8 mouse cellular contexts compared by ENCODE assay signal in the genomic region with DNA sequence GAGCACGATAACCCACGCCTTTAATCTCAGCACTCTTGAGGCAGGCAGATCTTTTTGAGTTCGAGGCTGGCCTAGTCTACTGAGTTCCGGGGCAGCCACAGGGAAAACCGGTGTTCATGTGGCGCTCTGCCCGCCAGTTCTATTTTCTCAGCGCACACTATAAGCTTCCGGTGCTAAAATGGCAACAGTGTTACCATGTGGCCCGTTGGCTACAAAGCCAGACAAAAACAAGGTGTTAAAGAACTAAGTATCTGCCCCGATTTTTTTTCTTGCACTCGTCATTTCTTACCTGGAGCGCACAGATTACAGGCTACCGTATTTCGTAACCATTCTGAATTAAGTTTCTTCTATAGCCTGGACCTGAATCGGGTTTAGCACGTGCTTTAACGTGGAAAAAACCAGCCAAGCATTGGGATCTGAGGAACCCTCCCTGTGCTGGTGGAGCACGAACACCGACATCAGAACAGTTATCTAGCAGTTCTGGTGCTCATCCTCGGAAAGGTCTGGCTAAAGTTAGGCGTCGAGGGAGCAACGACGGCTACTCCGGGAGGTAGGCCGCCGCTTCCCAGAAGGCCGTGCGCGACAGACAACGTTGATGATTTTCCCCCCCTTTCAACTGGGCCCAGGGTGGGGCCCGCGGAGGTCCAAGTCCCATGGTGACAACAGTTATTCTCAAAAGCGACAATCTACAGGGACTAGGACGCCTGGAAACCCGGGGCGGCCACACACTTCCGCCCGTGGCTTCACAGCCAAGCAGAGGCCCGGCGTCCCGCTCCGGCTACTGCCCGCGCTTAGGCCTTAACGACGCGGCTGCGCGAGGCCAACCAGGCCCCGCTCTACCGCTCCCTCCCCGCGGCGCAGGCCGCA. TPM values are rescaled to one million over a fixed set of nuclear protein-coding genes. Genes with fewer than 3 reads are reported as not detected.
DNase-seq lines count a peak whose midpoint lies in the region; ATAC-seq and TF ChIP-seq lines count a peak whose summit lies in the region.

No protein-coding gene starts in this region.

- intact Hi-C loops in heart, postnatal 36 days (cut with DNase I) = no loop called here

- peak; percentile 60 for ATAC-seq in heart, embryonic 11.5 days (replicated peaks; ENCODE audit: insufficient number of reproducible peaks, low FRiP score, low TSS enrichment)
- peak; percentile 36 for ATAC-seq in embryonic facial prominence, embryonic 12.5 days (ENCODE audit: insufficient number of reproducible peaks, insufficient read depth, low FRiP score, low TSS enrichment)
- ATAC-seq in hindbrain, embryonic 12.5 days (ENCODE audit: low FRiP score) = peak; percentile 70
- peak; percentile 35 for ATAC-seq in limb, embryonic 14.5 days (ENCODE audit: low FRiP score, low read depth)
- ATAC-seq in midbrain, embryonic 15.5 days (replicated peaks) = peak; percentile 79

- in situ Hi-C loops in ES-E14 (cut with MboI; ENCODE audit: low sequenced_read_pairs in 2 of 2, unreplicated experiment in 2 of 2) = no loop called here

- peaks cover 31% of the 10 kb centered on the region for H3K36me3 ChIP-seq in heart, embryonic 11.5 days (ENCODE audit: control insufficient read depth, insufficient read depth, low read length)
- H3K36me3 ChIP-seq in ES-E14 (ENCODE audit: control insufficient read depth, insufficient read depth, low read length, poor library complexity, severe bottlenecking) = peaks cover 40% of the 10 kb centered on the region
- peaks cover 42% of the 10 kb centered on the region for H3K36me3 ChIP-seq in embryonic facial prominence, embryonic 12.5 days
- peaks cover 42% of the 10 kb centered on the region for H3K36me3 ChIP-seq in hindbrain, embryonic 12.5 days
- peaks cover 42% of the 10 kb centered on the region for H3K36me3 ChIP-seq in limb, embryonic 14.5 days (ENCODE audit: control insufficient read depth, insufficient read depth, low read length)
- H3K36me3 ChIP-seq in midbrain, embryonic 15.5 days (replicated peaks) = peaks cover 28% of the 10 kb centered on the region

- peak overlapping the region; percentile 100 for H3K9ac ChIP-seq in heart, embryonic 11.5 days (ENCODE audit: low read depth, low read length)
- peak overlapping the region; percentile 100 for H3K9ac ChIP-seq in ES-E14 (ENCODE audit: insufficient read depth, low read depth, low read length, poor library complexity, severe bottlenecking)
- peak overlapping the region; percentile 100 for H3K9ac ChIP-seq in embryonic facial prominence, embryonic 12.5 days
- H3K9ac ChIP-seq in hindbrain, embryonic 12.5 days = peak overlapping the region; percentile 96
- H3K9ac ChIP-seq in limb, embryonic 14.5 days (ENCODE audit: low read depth, low read length, severe bottlenecking) = peak overlapping the region; percentile 100
- peak overlapping the region; percentile 96 for H3K9ac ChIP-seq in midbrain, embryonic 15.5 days

- peaks cover 8% of the 10 kb centered on the region for H3K4me1 ChIP-seq in heart, embryonic 11.5 days (ENCODE audit: control insufficient read depth, insufficient read depth, low read length)
- peaks cover 3 to 8% of the 10 kb centered on the region in 2 experiments; a peak in 2 of 4 replicates for H3K4me1 ChIP-seq in ES-E14 (ENCODE audit: control insufficient read depth in 2 of 2, insufficient read depth in 2 of 2, low read length in 2 of 2, poor library complexity in 1 of 2)
- peaks cover 10% of the 10 kb centered on the region for H3K4me1 ChIP-seq in embryonic facial prominence, embryonic 12.5 days
- peaks cover 19% of the 10 kb centered on the region for H3K4me1 ChIP-seq in hindbrain, embryonic 12.5 days
- peaks cover 13% of the 10 kb centered on the region for H3K4me1 ChIP-seq in limb, embryonic 14.5 days (ENCODE audit: control insufficient read depth, insufficient read depth, low read length)
- H3K4me1 ChIP-seq in midbrain, embryonic 15.5 days = peaks cover 28% of the 10 kb centered on the region

- peak overlapping the region; percentile 98 for H3K27ac ChIP-seq in heart, embryonic 11.5 days (ENCODE audit: low read depth, low read length)
- peak overlapping the region; percentile 98 for H3K27ac ChIP-seq in ES-E14 (ENCODE audit: insufficient read depth, low read depth, low read length, poor library complexity, severe bottlenecking)
- peak overlapping the region; percentile 97 for H3K27ac ChIP-seq in embryonic facial prominence, embryonic 12.5 days
- H3K27ac ChIP-seq in hindbrain, embryonic 12.5 days = peak overlapping the region; percentile 92
- peak overlapping the region; percentile 98 for H3K27ac ChIP-seq in limb, embryonic 14.5 days (replicated peaks; ENCODE audit: low read depth, low read length)
- peak overlapping the region; percentile 93 for H3K27ac ChIP-seq in midbrain, embryonic 15.5 days

- peak overlapping the region; percentile 99 for H3K4me3 ChIP-seq in heart, embryonic 11.5 days (ENCODE audit: low read depth, low read length)
- peak overlapping the region; percentile 83 to 100 for H3K4me3 ChIP-seq in ES-E14 (ENCODE audit: insufficient read depth in 1 of 2, low read depth in 1 of 2, low read length in 2 of 2, poor library complexity in 1 of 2, severe bottlenecking in 1 of 2)
- peak overlapping the region; percentile 98 for H3K4me3 ChIP-seq in embryonic facial prominence, embryonic 12.5 days
- peak overlapping the region; percentile 87 for H3K4me3 ChIP-seq in hindbrain, embryonic 12.5 days
- peak overlapping the region; percentile 100 for H3K4me3 ChIP-seq in limb, embryonic 14.5 days (replicated peaks; ENCODE audit: low read length)
- H3K4me3 ChIP-seq in midbrain, embryonic 15.5 days = peak overlapping the region; percentile 84

- H3K9me3 ChIP-seq in heart, embryonic 11.5 days (replicated peaks; ENCODE audit: control insufficient read depth, low read length) = no peaks in the 10 kb centered on the region
- H3K9me3 ChIP-seq in ES-E14 (ENCODE audit: control insufficient read depth, insufficient read depth, low read depth, low read length) = no peaks in the 10 kb centered on the region
- H3K9me3 ChIP-seq in embryonic facial prominence, embryonic 12.5 days = no peaks in the 10 kb centered on the region
- H3K9me3 ChIP-seq in hindbrain, embryonic 12.5 days (replicated peaks) = no peaks in the 10 kb centered on the region
- H3K9me3 ChIP-seq in limb, embryonic 14.5 days (ENCODE audit: control insufficient read depth, low read length) = no peaks in the 10 kb centered on the region
- H3K9me3 ChIP-seq in midbrain, embryonic 15.5 days = no peaks in the 10 kb centered on the region

- no peak for DNase-seq in heart, postnatal 36 days
- no peak for DNase-seq in ES-E14 (ENCODE audit: low read depth, low spot score)
- DNase-seq in limb, embryonic 14.5 days (ENCODE audit: low spot score) = peak; percentile 60
- DNase-seq in thymus, postnatal 14 days = peak; percentile 53

- under 1% methylated on average over 57 of the region's 57 CpGs for WGBS in heart, embryonic 11.5 days (ENCODE audit: insufficient replicate concordance)
- under 1% methylated on average over 57 of the region's 57 CpGs for WGBS in embryonic facial prominence, embryonic 12.5 days
- WGBS in hindbrain, embryonic 12.5 days = under 1% methylated on average over 57 of the region's 57 CpGs
- WGBS in limb, embryonic 14.5 days = 1% methylated on average over 43 of the region's 57 CpGs
- under 1% methylated on average over 57 of the region's 57 CpGs for WGBS in midbrain, embryonic 15.5 days

- no peak for TF ChIP-seq POLR2A in limb, embryonic 14.5 days (IDR thresholded peaks at IDR 0.05; ENCODE audit: borderline replicate concordance, extremely low read depth, insufficient read depth, insufficient read length)

- H3K27me3 ChIP-seq in heart, embryonic 11.5 days (ENCODE audit: control insufficient read depth, insufficient read depth, low read length) = no peaks in the 10 kb centered on the region
- H3K27me3 ChIP-seq in embryonic facial prominence, embryonic 12.5 days = no peaks in the 10 kb centered on the region
- H3K27me3 ChIP-seq in hindbrain, embryonic 12.5 days = no peaks in the 10 kb centered on the region
- no peaks in the 10 kb centered on the region for H3K27me3 ChIP-seq in limb, embryonic 14.5 days (ENCODE audit: control insufficient read depth, insufficient read depth, low read length)
- H3K27me3 ChIP-seq in midbrain, embryonic 15.5 days (replicated peaks) = no peaks in the 10 kb centered on the region

- H3K4me2 ChIP-seq in heart, embryonic 11.5 days = peak overlapping the region; percentile 93
- peak overlapping the region; percentile 77 for H3K4me2 ChIP-seq in embryonic facial prominence, embryonic 12.5 days (replicated peaks)
- H3K4me2 ChIP-seq in hindbrain, embryonic 12.5 days (replicated peaks) = peak overlapping the region; percentile 83
- peak overlapping the region; percentile 88 for H3K4me2 ChIP-seq in limb, embryonic 14.5 days (replicated peaks; ENCODE audit: low read depth, low read length, severe bottlenecking)
- H3K4me2 ChIP-seq in midbrain, embryonic 15.5 days = peak overlapping the region; percentile 83

RNA-seq across cellular contexts. Expression of a gene that starts 0.8 kb away (rescaled TPM):
- 118 and 135 TPM in 2 replicates for polyA plus RNA-seq in heart, embryonic 11.5 days (2014; fragmentation: Nextera tagmentation; extraction: Ambion mirVana)
- total RNA-seq in heart, postnatal 36 days (2021) = 100 to 1,000 TPM; 123 to 130 TPM
- total RNA-seq in ES-E14 (2012; rRNA removed) = 229 and 259 TPM in 2 replicates
- 362 and 375 TPM in 2 replicates for polyA plus RNA-seq in embryonic facial prominence, embryonic 12.5 days (2016; fragmentation: Nextera tagmentation; extraction: Ambion mirVana)
- 333 and 353 TPM in 2 replicates for polyA plus RNA-seq in hindbrain, embryonic 12.5 days (2016; fragmentation: Nextera tagmentation; extraction: Ambion mirVana)
- polyA plus RNA-seq in limb, embryonic 14.5 days (2012; rRNA removed) = 674 and 680 TPM in 2 replicates
- polyA plus RNA-seq in limb, embryonic 14.5 days (2014; fragmentation: Nextera tagmentation; extraction: Ambion mirVana) = 148 and 170 TPM in 2 replicates
- 182 and 185 TPM in 2 replicates for polyA plus RNA-seq in midbrain, embryonic 15.5 days (2015; fragmentation: Nextera tagmentation; extraction: Ambion mirVana)

RNA-seq across cellular contexts. Expression of a gene that starts 17.1 kb away (rescaled TPM):
- polyA plus RNA-seq in heart, embryonic 11.5 days (2014; fragmentation: Nextera tagmentation; extraction: Ambion mirVana) = 0.19 and 0.27 TPM in 2 replicates
- total RNA-seq in heart, postnatal 36 days (2021) = 1 to 10 TPM; 3.7 to 5.5 TPM
- 0.13 TPM in 1 of 2 replicates, not detected in the other for total RNA-seq in ES-E14 (2012; rRNA removed)
- not detected in 2 replicates for polyA plus RNA-seq in embryonic facial prominence, embryonic 12.5 days (2016; fragmentation: Nextera tagmentation; extraction: Ambion mirVana)
- not detected in 2 replicates for polyA plus RNA-seq in hindbrain, embryonic 12.5 days (2016; fragmentation: Nextera tagmentation; extraction: Ambion mirVana)
- polyA plus RNA-seq in limb, embryonic 14.5 days (2012; rRNA removed) = 0.11 and 0.24 TPM in 2 replicates
- not detected in 2 replicates for polyA plus RNA-seq in limb, embryonic 14.5 days (2014; fragmentation: Nextera tagmentation; extraction: Ambion mirVana)
- polyA plus RNA-seq in midbrain, embryonic 15.5 days (2015; fragmentation: Nextera tagmentation; extraction: Ambion mirVana) = not detected in 2 replicates

RNA-seq across cellular contexts. Expression of a gene that starts 23.6 kb away (rescaled TPM):
- polyA plus RNA-seq in heart, embryonic 11.5 days (2014; fragmentation: Nextera tagmentation; extraction: Ambion mirVana) = 0.37 TPM in 1 of 2 replicates, not detected in the other
- under 1 TPM in 1 of 2 experiments, not detected in 1; 0.56 TPM for total RNA-seq in heart, postnatal 36 days (2021)
- total RNA-seq in ES-E14 (2012; rRNA removed) = 3.7 and 5.9 TPM in 2 replicates
- 0.25 and 0.54 TPM in 2 replicates for polyA plus RNA-seq in embryonic facial prominence, embryonic 12.5 days (2016; fragmentation: Nextera tagmentation; extraction: Ambion mirVana)
- 0.44 and 0.45 TPM in 2 replicates for polyA plus RNA-seq in hindbrain, embryonic 12.5 days (2016; fragmentation: Nextera tagmentation; extraction: Ambion mirVana)
- 1.5 and 2.0 TPM in 2 replicates for polyA plus RNA-seq in limb, embryonic 14.5 days (2012; rRNA removed)
- polyA plus RNA-seq in limb, embryonic 14.5 days (2014; fragmentation: Nextera tagmentation; extraction: Ambion mirVana) = 0.68 TPM in 1 of 2 replicates, not detected in the other
- polyA plus RNA-seq in midbrain, embryonic 15.5 days (2015; fragmentation: Nextera tagmentation; extraction: Ambion mirVana) = 0.74 and 0.80 TPM in 2 replicates

RNA-seq across cellular contexts. Expression of a gene that starts 34.7 kb away (rescaled TPM):
- 129 and 155 TPM in 2 replicates for polyA plus RNA-seq in heart, embryonic 11.5 days (2014; fragmentation: Nextera tagmentation; extraction: Ambion mirVana)
- 10 to 100 TPM; 17.5 to 18.7 TPM for total RNA-seq in heart, postnatal 36 days (2021)
- total RNA-seq in ES-E14 (2012; rRNA removed) = 165 and 199 TPM in 2 replicates
- polyA plus RNA-seq in embryonic facial prominence, embryonic 12.5 days (2016; fragmentation: Nextera tagmentation; extraction: Ambion mirVana) = 206 and 210 TPM in 2 replicates
- 143 and 148 TPM in 2 replicates for polyA plus RNA-seq in hindbrain, embryonic 12.5 days (2016; fragmentation: Nextera tagmentation; extraction: Ambion mirVana)
- polyA plus RNA-seq in limb, embryonic 14.5 days (2012; rRNA removed) = 188 and 215 TPM in 2 replicates
- polyA plus RNA-seq in limb, embryonic 14.5 days (2014; fragmentation: Nextera tagmentation; extraction: Ambion mirVana) = 273 and 284 TPM in 2 replicates
- polyA plus RNA-seq in midbrain, embryonic 15.5 days (2015; fragmentation: Nextera tagmentation; extraction: Ambion mirVana) = 160 and 173 TPM in 2 replicates

Comparison
In these comparisons a context has a peak if more than half of its experiments do, and no peak if none do; other contexts are left out.
1. DNase-seq: peak in limb, embryonic 14.5 days (single experiment) and thymus, postnatal 14 days (single experiment); none in heart, postnatal 36 days (0 of 2) and ES-E14 (single experiment).
2. Peak in every context shown above with its lines, with median percentiles within 50 percentile points of each other: ATAC-seq, H3K27ac ChIP-seq, H3K4me2 ChIP-seq, H3K4me3 ChIP-seq and H3K9ac ChIP-seq.